Mouse (Mus musculus) lung, adult 2 months (tissue): ENCODE measurements at regions not wholly inside any gene's neighbourhood (a gene's known extent, or its start where the extent isn't known, plus 50 kb on each side); places are given as distances from the start of the nearest gene placed in this dataset.
"Not testable (repeated sequence)": the region's sequence is repeated elsewhere in the genome, so short reads cannot be mapped to it uniquely, and the experiment has no call there.

Experiments used
- DNase-seq: peaks from one replicate; pipeline ENCODE4 v3.0.0; 2022
- H3K4me1 ChIP-seq: fragments of 200-500 bp; 2 replicates; pipeline ENCODE4 v1.6.1; 2011; ENCODE audit warnings: low read length; ENCODE audit not compliant: control insufficient read depth, insufficient read depth
- H3K4me3 ChIP-seq: fragments of 200-500 bp; replicated peaks from 2 replicates; pipeline ENCODE3; 2011; ENCODE audit warnings: low read depth, mild to moderate bottlenecking, control low read depth, low read length; ENCODE audit errors: extremely low read depth
- CTCF ChIP-seq: fragments of 200-500 bp; IDR thresholded peaks from 2 replicates; pipeline ENCODE4 v1.5.1; 2011; ENCODE audit warnings: mild to moderate bottlenecking, low read length, control low read depth; ENCODE audit not compliant: insufficient read depth
- POLR2A ChIP-seq: fragments of 200-500 bp; IDR thresholded peaks from 2 replicates; pipeline ENCODE4 v1.6.1; 2011; ENCODE audit warnings: low read depth, mild to moderate bottlenecking, control low read depth, low read length, borderline replicate concordance; ENCODE audit errors: extremely low read depth
- WGBS: fragments of 180-500 bp; shearing (Covaris S2); methylation state at CpG from one replicate; pipeline ENCODE4 v1.1.7; 2018; 5-methylcytosine and 5-hydroxymethylcytosine counted together

- H3K4me1 ChIP-seq: no peaks in the 10 kb centered on the region
- no peak for TF ChIP-seq POLR2A
- no peak for TF ChIP-seq CTCF
- 52% methylated on average over 2 of the region's 2 CpGs for WGBS
Observed at GRCm38 (mm10) chr2:40149186-40149585, 922.9 kb upstream of the Ppp6c start.

DNA sequence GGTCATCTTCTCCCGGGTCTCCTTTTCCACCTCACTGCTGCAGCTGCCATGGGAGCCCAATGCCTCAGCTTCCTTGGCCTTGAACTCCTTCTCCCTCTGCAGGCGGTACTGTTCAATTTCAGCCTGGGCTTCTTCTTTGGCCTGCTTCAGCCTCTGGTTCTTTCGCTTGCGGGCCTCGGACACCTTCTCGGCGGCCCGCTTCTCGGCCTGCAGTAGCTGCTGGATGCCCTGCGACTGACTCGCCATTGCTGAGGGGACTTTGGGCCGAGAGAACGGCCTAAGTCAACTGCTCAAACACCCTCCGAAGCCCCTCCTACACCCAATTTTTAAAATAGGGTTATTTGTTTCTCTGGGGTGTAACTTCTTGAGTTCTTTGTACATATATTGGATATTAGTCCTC, 901.4 kb upstream of the Ppp6c start:
- DNase-seq: peak; percentile 14
- 87% methylated on average over 14 of the region's 14 CpGs for WGBS
- H3K4me1 ChIP-seq, H3K4me3 ChIP-seq: not testable (repeated sequence)

More at GRCm38 (mm10) chr2:40149186-40149585, 922.9 kb upstream of the Ppp6c start:
- DNase-seq: no peak
- H3K4me3 ChIP-seq: no peak overlapping the region

DNA sequence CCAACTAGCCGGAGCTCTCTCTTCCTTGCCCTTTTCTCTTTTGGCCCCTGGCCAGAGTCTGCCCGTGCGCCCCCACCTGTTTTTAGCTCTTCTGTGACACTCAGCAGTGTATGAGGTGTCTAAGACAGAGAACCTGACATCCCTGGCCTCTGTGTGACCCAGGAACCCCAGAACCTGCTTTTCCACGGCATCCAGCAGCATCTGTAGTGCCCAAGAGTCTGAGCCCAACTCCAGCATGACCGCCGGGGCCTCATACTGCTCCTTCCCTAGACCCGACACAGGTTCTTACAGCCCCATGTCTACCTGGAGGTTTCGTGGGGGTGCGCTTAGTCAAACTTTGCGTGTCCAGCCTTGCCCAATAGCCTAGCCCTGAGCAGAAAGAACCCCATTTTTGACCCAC, 892.9 kb upstream of the Ppp6c start:
- TF ChIP-seq CTCF (no peak), POLR2A (no peak)
- Histone ChIP-seq H3K4me3 (no peak overlapping the region), H3K4me1 (no peaks in the 10 kb centered on the region)
- DNase-seq: no peak
- WGBS: 83% methylated on average over 10 of the region's 10 CpGs

DNA sequence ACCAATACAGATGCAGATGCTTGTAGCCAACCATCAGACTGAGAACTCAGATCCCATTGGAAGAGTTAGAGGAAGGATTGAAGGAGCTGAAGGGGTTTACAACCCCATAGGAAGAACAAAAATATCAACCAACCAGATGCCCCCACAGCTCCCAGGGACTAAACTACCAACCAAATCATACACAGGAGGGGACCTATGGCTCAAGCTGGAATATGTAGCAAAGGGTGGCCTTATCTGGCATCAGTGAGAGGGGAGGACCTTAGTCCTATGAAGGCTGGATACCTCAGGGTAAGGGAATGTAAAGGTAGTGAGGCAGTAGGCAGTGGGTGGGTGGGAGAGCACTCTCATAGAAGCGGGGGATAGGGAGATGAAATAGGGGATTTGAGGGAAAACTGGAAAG, 888.2 kb upstream of the Ppp6c start:
- 65% methylated on average over 1 of the region's 1 CpGs for WGBS
- no peak for TF ChIP-seq POLR2A
- TF ChIP-seq CTCF: no peak
- Histone ChIP-seq H3K4me1 (no peaks in the 10 kb centered on the region), H3K4me3 (no peak overlapping the region)
- no peak for DNase-seq
